Mouse (Mus musculus) G1E (cell line): Measurements from ENCODE around the gene Rab38. TPM values are rescaled to one million over a fixed set of nuclear protein-coding genes. Genes with fewer than 3 reads are reported as not detected.

Source experiments
- ATAC-seq: 2 replicates; pipeline ENCODE4 v1.8.0; 2016; ENCODE audit warnings: mild to moderate bottlenecking; ENCODE audit not compliant: insufficient number of reproducible peaks, poor library complexity, low FRiP score, severe bottlenecking; ENCODE audit errors: extremely low read depth
- DNase-seq: peaks from one replicate; pipeline ENCODE4 v3.0.0; 2012; ENCODE audit warnings: low spot score
- H3K27me3 ChIP-seq: 2 replicates; pipeline ENCODE4 v1.6.1; 2012; ENCODE audit warnings: mild to moderate bottlenecking, low read length, inconsistent platforms; ENCODE audit not compliant: insufficient read depth
- H3K36me3 ChIP-seq: replicated peaks from 2 replicates; pipeline ENCODE3; 2012; ENCODE audit warnings: mild to moderate bottlenecking, inconsistent platforms
- H3K4me1 ChIP-seq: 2 replicates; pipeline ENCODE4 v1.6.1; 2012; ENCODE audit warnings: low read depth, low read length, inconsistent platforms, mixed read lengths; ENCODE audit not compliant: insufficient read depth
- H3K4me3 ChIP-seq: 2 replicates; pipeline ENCODE4 v1.5.1; 2012; ENCODE audit warnings: low read depth, mild to moderate bottlenecking, inconsistent platforms, low read length, moderate library complexity, mixed read lengths
- H3K9me3 ChIP-seq: replicated peaks from 2 replicates; pipeline ENCODE4 v1.6.1; 2012; ENCODE audit warnings: inconsistent platforms
- CTCF ChIP-seq: IDR thresholded peaks from 2 replicates; pipeline ENCODE4 v1.5.1; 2012; ENCODE audit warnings: low read depth, low read length, inconsistent platforms, mixed read lengths
- GATA1 ChIP-seq: IDR thresholded peaks from 2 replicates; pipeline ENCODE4 v1.6.1; 2012; ENCODE audit warnings: borderline replicate concordance, low read length, inconsistent platforms, mixed read lengths
- GATA2 ChIP-seq: IDR thresholded peaks from 2 replicates; pipeline ENCODE4 v1.6.1; 2012; ENCODE audit warnings: low read depth, low read length, inconsistent platforms, borderline replicate concordance
- POLR2AphosphoS5 ChIP-seq: IDR thresholded peaks from 2 replicates; pipeline ENCODE4 v1.6.1; 2012; ENCODE audit warnings: low read depth, low read length, inconsistent platforms; ENCODE audit not compliant: insufficient replicate concordance
- TAL1 ChIP-seq: conservative IDR thresholded peaks from 2 replicates; pipeline ENCODE4 v1.6.1; 2012; ENCODE audit warnings: low read depth, low read length, inconsistent platforms, mixed read lengths
- polyA plus RNA-seq: library from polyadenylated mRNA; stranded (reverse); fragments of >175 nt; gene quantifications from 2 replicates; pipeline ENCODE4 v1.2.3, GENCODE M21; 2012
- total RNA-seq, 2 experiments: library from RNA; stranded (forward) in 1 of 2; stranded (reverse) in 1 of 2; fragments of 200-1000 nt in 1 of 2; fragments of >200 nt in 1 of 2; fragmentation: Nextera tagmentation in 1 of 2; gene quantifications; 2 replicates each; pipeline ENCODE4 v1.2.3; 2014 to 2017

Rab38 gene
- total and polyA plus RNA-seq, 3 experiments = 0.04 TPM; not detected in 2

- Histone ChIP-seq H3K27me3 (no peaks in the 10 kb centered on the region), H3K36me3 (no peaks in the 10 kb centered on the region), H3K4me1 (no peaks in the 10 kb centered on the region), H3K4me3 (no peak overlapping the region), H3K9me3 (no peaks in the 10 kb centered on the region)
- DNase-seq (no peak), ATAC-seq (no peak)
- no peak for TF ChIP-seq POLR2AphosphoS5
- no peak for TF ChIP-seq TAL1
- TF ChIP-seq GATA1 = no peak
- no peak for TF ChIP-seq CTCF
- no peak for TF ChIP-seq GATA2
Measured at GRCm38 (mm10) chr7:88445320-88445903, 15.3 kb downstream of the Rab38 start.

- H3K27me3 ChIP-seq = no peaks in the 10 kb centered on the region
- ATAC-seq (no peak), DNase-seq (no peak)
- no peaks in the 10 kb centered on the region for H3K36me3 ChIP-seq
- H3K9me3 ChIP-seq = no peaks in the 10 kb centered on the region; the same call in 1 of the 2 replicates
- no peaks in the 10 kb centered on the region for H3K4me1 ChIP-seq
- no peak overlapping the region for H3K4me3 ChIP-seq
- TF ChIP-seq GATA1 (no peak), TAL1 (no peak)
Measured at GRCm38 (mm10) chr7:88453234-88453633, 23.2 kb downstream of the Rab38 start.

GRCm38 (mm10) chr7:88457827-88458226, 27.8 kb downstream of the Rab38 start:
- DNase-seq = no peak

GRCm38 (mm10) chr7:88467754-88468153, 37.7 kb downstream of the Rab38 start:
- H3K27me3 ChIP-seq = no peaks in the 10 kb centered on the region
- H3K36me3 ChIP-seq = no peaks in the 10 kb centered on the region
- TF ChIP-seq GATA2 (no peak), POLR2AphosphoS5 (no peak), GATA1 (no peak), TAL1 (no peak), CTCF (no peak)
- H3K9me3 ChIP-seq = no peaks in the 10 kb centered on the region
- no peak overlapping the region for H3K4me3 ChIP-seq
- ATAC-seq (no peak), DNase-seq (no peak)
- no peaks in the 10 kb centered on the region for H3K4me1 ChIP-seq

More at GRCm38 (mm10) chr7:88457827-88458226, 27.8 kb downstream of the Rab38 start:
- Histone ChIP-seq H3K9me3 (no peaks in the 10 kb centered on the region; the same call in 1 of the 2 replicates), H3K4me1 (no peaks in the 10 kb centered on the region), H3K36me3 (no peaks in the 10 kb centered on the region), H3K27me3 (no peaks in the 10 kb centered on the region), H3K4me3 (no peak overlapping the region)
- TF ChIP-seq GATA2 (no peak), POLR2AphosphoS5 (no peak), GATA1 (no peak), CTCF (no peak), TAL1 (no peak)
- no peak for ATAC-seq

GRCm38 (mm10) chr7:88482110-88482619, 52.1 kb downstream of the Rab38 start:
- Histone ChIP-seq H3K9me3 (no peaks in the 10 kb centered on the region), H3K4me1 (no peaks in the 10 kb centered on the region), H3K36me3 (no peaks in the 10 kb centered on the region), H3K4me3 (no peak overlapping the region), H3K27me3 (no peaks in the 10 kb centered on the region)
- ATAC-seq (no peak), DNase-seq (no peak)
- TF ChIP-seq TAL1 = no peak
- TF ChIP-seq POLR2AphosphoS5 = no peak
- no peak for TF ChIP-seq CTCF
- TF ChIP-seq GATA1 = no peak
- TF ChIP-seq GATA2 = no peak

- ATAC-seq (no peak), DNase-seq (no peak)
- H3K36me3 ChIP-seq = no peaks in the 10 kb centered on the region
- H3K4me1 ChIP-seq = no peaks in the 10 kb centered on the region
- TF ChIP-seq TAL1 (no peak), CTCF (no peak), POLR2AphosphoS5 (no peak), GATA1 (no peak), GATA2 (no peak)
- no peaks in the 10 kb centered on the region for H3K9me3 ChIP-seq
- no peak overlapping the region for H3K4me3 ChIP-seq
- no peaks in the 10 kb centered on the region for H3K27me3 ChIP-seq
Measured at GRCm38 (mm10) chr7:88482628-88483027, 52.6 kb downstream of the Rab38 start.
